Mouse (Mus musculus) heart, postnatal 0 days (tissue): ENCODE data around the gene Ppm1f.

ENCODE experiments used
- CTCF ChIP-seq: IDR thresholded peaks from 2 replicates; pipeline ENCODE4 v1.5.1; 2016; ENCODE audit warnings: antibody characterized with exemption, control low read depth, low read depth
- EP300 ChIP-seq: IDR thresholded peaks from 2 replicates; pipeline ENCODE4 v1.6.1; 2016; ENCODE audit warnings: antibody characterized with exemption, low read depth

- TF ChIP-seq CTCF: no peak
- no peak for TF ChIP-seq EP300
Measured at GRCm38 (mm10) chr16:16870241-16870616, 26.0 kb upstream of the Ppm1f start.
